In genomic region chr12:104557761-104558160, GRCm38 (mm10) we compare ENCODE assay signal across 9 mouse cellular contexts.
DNase-seq lines count a peak whose midpoint lies in the region; ATAC-seq lines count a peak whose summit lies in the region.
"Had no signal": no experiment of that assay in that cellular context is flagged by ENCODE, and none has a peak within 500 bp of the region (broad histone marks: within the 10 kb centered on the region; RNA-seq: fewer than 3 reads in every experiment).

No protein-coding gene starts in this region.

- ATAC-seq in stomach, embryonic 16.5 days (ENCODE audit: insufficient read depth, low FRiP score): no peak

- peaks cover 20% of the 10 kb centered on the region for H3K4me1 ChIP-seq in heart, embryonic 10.5 days
- H3K4me1 ChIP-seq in stomach, embryonic 16.5 days (ENCODE audit: control insufficient read depth, insufficient read depth, low read length): 0 out of 2 replicates have a peak, but pooled peaks cover 6% of the 10 kb centered on the region

- no peak overlapping the region for H3K27ac ChIP-seq in heart, embryonic 10.5 days
- H3K27ac ChIP-seq in stomach, embryonic 16.5 days (ENCODE audit: low read length): peak overlapping the region; percentile 4; the same call in 1 of the 2 replicates

- H3K4me2 ChIP-seq in stomach, embryonic 16.5 days (ENCODE audit: low read depth, low read length): no peak overlapping the region
- H3K4me2 ChIP-seq: lung, embryonic 14.5 days had no signal

- H3K9ac ChIP-seq in stomach, embryonic 16.5 days (ENCODE audit: low read length): no peak overlapping the region
- H3K9ac ChIP-seq: lung, embryonic 14.5 days had no signal

- peak; percentile 72 to 82 for DNase-seq in heart, adult 18-20 months
- no peak for DNase-seq in heart, embryonic 10.5 days (ENCODE audit: low spot score)
- peak; percentile 91 for DNase-seq in cerebellum, adult 11-12 months
- peak; percentile 83 for DNase-seq in gastrocnemius, postnatal 14 days
- DNase-seq in layer of hippocampus, postnatal 25 days (ENCODE audit: extremely low spot score in 1 of 2, low spot score in 1 of 2): peak; percentile 12 to 42
- DNase-seq in spleen, postnatal 36 days (ENCODE audit: low spot score in 2 of 2): no peak
- DNase-seq in T-cell, adult 2 months (ENCODE audit: low spot score): no peak
- DNase-seq: lung, embryonic 14.5 days had no signal

- intact Hi-C loops in gastrocnemius, postnatal 14 days (cut with DNase I; ENCODE audit: low total_unique reads): no loop called here

- H3K27me3 ChIP-seq in heart, embryonic 10.5 days (ENCODE audit: insufficient read depth, poor library complexity, severe bottlenecking): peaks cover 17% of the 10 kb centered on the region; the same call in 1 of the 2 replicates
- H3K27me3 ChIP-seq in stomach, embryonic 16.5 days (ENCODE audit: control insufficient read depth, insufficient read depth, low read length): no peaks in the 10 kb centered on the region

- H3K9me3 ChIP-seq in heart, embryonic 10.5 days: no peaks in the 10 kb centered on the region
- no peaks in the 10 kb centered on the region for H3K9me3 ChIP-seq in stomach, embryonic 16.5 days (replicated peaks; ENCODE audit: control insufficient read depth, low read length)

- 49% methylated on average over 4 of the region's 4 CpGs for WGBS in heart, embryonic 10.5 days
- 55% methylated on average over 4 of the region's 4 CpGs for WGBS in stomach, embryonic 16.5 days

- no peak overlapping the region for H3K4me3 ChIP-seq in heart, embryonic 10.5 days
- H3K4me3 ChIP-seq in stomach, embryonic 16.5 days (replicated peaks; ENCODE audit: low read length): no peak overlapping the region

- H3K36me3 ChIP-seq in heart, embryonic 10.5 days: no peaks in the 10 kb centered on the region
- no peaks in the 10 kb centered on the region for H3K36me3 ChIP-seq in stomach, embryonic 16.5 days (ENCODE audit: control insufficient read depth, insufficient read depth, low read length)

Comparison
In these comparisons a context has a peak if more than half of its experiments do, and no peak if none do; other contexts are left out.
1. DNase-seq: peak in heart, adult 18-20 months (2 of 2), cerebellum, adult 11-12 months (single experiment), gastrocnemius, postnatal 14 days (single experiment) and layer of hippocampus, postnatal 25 days (2 of 2); none in heart, embryonic 10.5 days (single experiment), spleen, postnatal 36 days (0 of 2) and T-cell, adult 2 months (single experiment).